Mouse (Mus musculus) forebrain, embryonic 16.5 days (tissue): ENCODE measurements at regions not wholly inside any gene's neighbourhood (a gene's known extent, or its start where the extent isn't known, plus 50 kb on each side); places are given as distances from the start of the nearest gene placed in this dataset.

Experiments
- ATAC-seq: fragments of 200-750 bp; cut with Nextera tagmentation; 2 replicates; pipeline ENCODE4 v1.8.0; 2017; ENCODE audit warnings: mild to moderate bottlenecking, moderate library complexity
- H3K27ac ChIP-seq: fragments of 300-500 bp; sonication (generic); 2 replicates; pipeline ENCODE4 v1.5.1; 2014; ENCODE audit warnings: low read length, control low read depth
- H3K27me3 ChIP-seq: fragments of 300-500 bp; sonication (generic); replicated peaks from 2 replicates; pipeline ENCODE4 v1.6.1; 2014; ENCODE audit warnings: low read length; ENCODE audit not compliant: control insufficient read depth, insufficient read depth
- H3K36me3 ChIP-seq: fragments of 300-500 bp; sonication (generic); 2 replicates; pipeline ENCODE4 v1.6.1; 2014; ENCODE audit not compliant: control insufficient read depth, insufficient read depth
- H3K4me1 ChIP-seq: fragments of 300-500 bp; sonication (generic); replicated peaks from 2 replicates; pipeline ENCODE4 v1.6.1; 2014; ENCODE audit warnings: low read length; ENCODE audit not compliant: control insufficient read depth, insufficient read depth
- H3K4me2 ChIP-seq: fragments of 300-500 bp; sonication (generic); 2 replicates; pipeline ENCODE4 v1.6.1; 2014; ENCODE audit warnings: mild to moderate bottlenecking, low read length, control low read depth
- H3K4me3 ChIP-seq: fragments of 300-500 bp; sonication (generic); replicated peaks from 2 replicates; pipeline ENCODE4 v1.5.1; 2014; ENCODE audit warnings: mild to moderate bottlenecking, low read length, control low read depth
- H3K9ac ChIP-seq: fragments of 300-500 bp; sonication (generic); replicated peaks from 2 replicates; pipeline ENCODE4 v1.6.1; 2014; ENCODE audit warnings: low read depth, low read length, control low read depth
- H3K9me3 ChIP-seq: fragments of 300-500 bp; sonication (generic); 2 replicates; pipeline ENCODE4 v1.6.1; 2016; ENCODE audit warnings: low read length; ENCODE audit not compliant: control insufficient read depth
- WGBS: fragments of 180-500 bp; shearing (Covaris S2); extraction: QIAGEN DNeasy Blood & Tissue Kit; methylation state at CpG from one replicate; pipeline ENCODE4 v1.1.7; 2014; 5-methylcytosine and 5-hydroxymethylcytosine counted together

DNA sequence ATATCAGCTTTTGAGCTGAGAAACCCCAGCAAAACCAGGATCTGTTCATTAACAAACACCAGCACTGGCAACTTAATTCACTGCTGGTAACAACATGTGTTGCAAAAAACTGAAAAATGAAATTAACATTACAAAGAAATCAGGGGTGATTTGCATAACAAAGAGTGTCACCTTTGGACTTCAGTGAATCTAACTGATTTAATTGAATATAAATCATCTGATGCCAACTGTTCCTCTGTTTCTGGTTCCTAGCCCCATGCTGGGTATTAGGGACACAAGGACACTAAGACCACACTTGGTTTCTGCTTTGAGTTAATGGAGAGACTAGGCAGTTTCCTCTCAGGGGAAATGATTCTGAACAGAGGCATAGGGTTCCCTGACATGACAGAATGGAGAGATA is 453.8 kb downstream of the Tmem132b start:
- ATAC-seq: no peak
- Histone ChIP-seq H3K36me3 (no peaks in the 10 kb centered on the region), H3K27me3 (no peaks in the 10 kb centered on the region), H3K4me1 (no peaks in the 10 kb centered on the region), H3K9me3 (no peaks in the 10 kb centered on the region), H3K4me2 (no peak overlapping the region), H3K27ac (no peak overlapping the region), H3K4me3 (no peak overlapping the region), H3K9ac (no peak overlapping the region)

GRCm38 (mm10) chr5:125997173-125997572 is 465.6 kb downstream of the Tmem132b start:
- peaks cover 3% of the 10 kb centered on the region; the same call in 1 of the 2 replicates for H3K9me3 ChIP-seq
- ATAC-seq: no peak
- H3K9ac ChIP-seq: no peak overlapping the region
- H3K36me3 ChIP-seq: no peaks in the 10 kb centered on the region
- no peak overlapping the region for H3K4me3 ChIP-seq
- no peak overlapping the region for H3K27ac ChIP-seq
- H3K4me2 ChIP-seq: no peak overlapping the region
- H3K4me1 ChIP-seq: peaks cover 3% of the 10 kb centered on the region
- 26% methylated on average over 8 of the region's 8 CpGs for WGBS
- H3K27me3 ChIP-seq: no peaks in the 10 kb centered on the region

- ATAC-seq: no peak
Measured at GRCm38 (mm10) chr5:126007871-126008270, 476.3 kb downstream of the Tmem132b start.

DNA sequence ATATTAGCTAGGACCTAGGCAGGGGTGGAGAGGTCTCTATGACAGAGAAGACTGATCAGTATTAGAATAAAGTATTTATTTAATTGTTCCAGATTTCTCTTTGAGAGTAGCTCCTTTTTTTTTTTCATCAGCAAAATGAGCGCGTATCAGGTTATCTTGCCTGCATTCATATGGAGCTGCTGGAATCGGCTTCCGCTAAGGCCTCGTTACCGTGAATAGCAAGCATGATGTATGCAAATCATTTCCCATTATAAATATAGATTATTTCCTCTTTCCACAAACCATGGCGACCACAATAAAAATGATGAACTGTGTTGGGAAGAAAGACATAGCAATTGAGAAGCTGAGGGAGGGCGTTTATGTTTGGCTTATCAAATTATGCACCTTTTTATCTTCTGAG is 476.7 kb downstream of the Tmem132b start:
- H3K27ac ChIP-seq: no peak overlapping the region
- H3K9ac ChIP-seq: no peak overlapping the region
- no peak for ATAC-seq
- no peaks in the 10 kb centered on the region for H3K9me3 ChIP-seq
- H3K36me3 ChIP-seq: no peaks in the 10 kb centered on the region
- no peaks in the 10 kb centered on the region for H3K27me3 ChIP-seq
- WGBS: 38% methylated on average over 8 of the region's 8 CpGs
- H3K4me1 ChIP-seq: peaks cover 9% of the 10 kb centered on the region
- H3K4me2 ChIP-seq: no peak overlapping the region
- no peak overlapping the region for H3K4me3 ChIP-seq

More at GRCm38 (mm10) chr5:126007871-126008270, 476.3 kb downstream of the Tmem132b start:
- Histone ChIP-seq H3K4me2 (no peak overlapping the region), H3K4me3 (no peak overlapping the region), H3K9me3 (no peaks in the 10 kb centered on the region), H3K27ac (no peak overlapping the region), H3K27me3 (no peaks in the 10 kb centered on the region), H3K9ac (no peak overlapping the region), H3K36me3 (no peaks in the 10 kb centered on the region), H3K4me1 (peaks cover 9% of the 10 kb centered on the region)
- WGBS: 48% methylated on average over 4 of the region's 4 CpGs

GRCm38 (mm10) chr5:126019781-126020180 is 488.2 kb downstream of the Tmem132b start:
- no peaks in the 10 kb centered on the region for H3K27me3 ChIP-seq
- no peak overlapping the region for H3K4me2 ChIP-seq
- 75% methylated on average over 8 of the region's 8 CpGs for WGBS
- H3K4me3 ChIP-seq: no peak overlapping the region
- H3K36me3 ChIP-seq: no peaks in the 10 kb centered on the region
- no peak overlapping the region for H3K9ac ChIP-seq
- no peak for ATAC-seq
- H3K4me1 ChIP-seq: no peaks in the 10 kb centered on the region
- H3K9me3 ChIP-seq: no peaks in the 10 kb centered on the region
- no peak overlapping the region for H3K27ac ChIP-seq

DNA sequence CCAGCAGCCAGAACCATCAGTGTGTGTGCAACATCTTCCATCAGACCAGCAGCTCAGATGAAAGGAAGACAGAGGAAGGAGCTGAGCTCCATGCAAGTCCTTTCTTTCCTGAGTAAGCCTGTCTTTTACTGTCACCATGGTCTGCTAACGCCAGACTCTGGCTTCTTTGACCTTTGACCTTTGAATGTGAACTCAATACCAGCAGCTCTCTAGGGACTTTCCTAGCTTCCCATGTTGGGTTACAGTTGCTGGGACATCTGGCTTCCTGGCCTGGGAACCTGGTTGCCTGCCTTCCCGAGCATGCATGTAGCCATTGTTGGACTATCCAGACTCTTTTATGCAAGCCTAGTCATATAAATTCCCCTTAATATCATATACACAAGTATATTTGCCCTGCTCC is 492.3 kb downstream of the Tmem132b start:
- no peaks in the 10 kb centered on the region for H3K4me1 ChIP-seq
- no peaks in the 10 kb centered on the region for H3K36me3 ChIP-seq
- no peak overlapping the region for H3K27ac ChIP-seq
- WGBS: 56% methylated on average over 2 of the region's 2 CpGs
- no peaks in the 10 kb centered on the region for H3K9me3 ChIP-seq
- no peak overlapping the region for H3K4me3 ChIP-seq
- H3K4me2 ChIP-seq: no peak overlapping the region
- no peaks in the 10 kb centered on the region for H3K27me3 ChIP-seq
- ATAC-seq: no peak
- no peak overlapping the region for H3K9ac ChIP-seq

GRCm38 (mm10) chr5:126034846-126035245 is 503.3 kb downstream of the Tmem132b start:
- Histone ChIP-seq H3K36me3 (no peaks in the 10 kb centered on the region), H3K4me1 (0 out of 2 replicates have a peak, but pooled peaks cover 6% of the 10 kb centered on the region), H3K9me3 (peaks cover 8% of the 10 kb centered on the region), H3K4me2 (no peak overlapping the region), H3K27ac (no peak overlapping the region), H3K9ac (no peak overlapping the region), H3K4me3 (no peak overlapping the region), H3K27me3 (no peaks in the 10 kb centered on the region)
- ATAC-seq: no peak
- 39% methylated on average over 1 of the region's 1 CpGs for WGBS

- Histone ChIP-seq H3K27me3 (no peaks in the 10 kb centered on the region), H3K4me2 (no peak overlapping the region), H3K9ac (no peak overlapping the region), H3K4me3 (no peak overlapping the region), H3K9me3 (peaks cover 8% of the 10 kb centered on the region), H3K27ac (no peak overlapping the region), H3K36me3 (no peaks in the 10 kb centered on the region), H3K4me1 (0 out of 2 replicates have a peak, but pooled peaks cover 6% of the 10 kb centered on the region)
- no peak for ATAC-seq
- 0% methylated on average over 1 of the region's 1 CpGs for WGBS
Measured at GRCm38 (mm10) chr5:126036686-126037085, 505.1 kb downstream of the Tmem132b start.

DNA sequence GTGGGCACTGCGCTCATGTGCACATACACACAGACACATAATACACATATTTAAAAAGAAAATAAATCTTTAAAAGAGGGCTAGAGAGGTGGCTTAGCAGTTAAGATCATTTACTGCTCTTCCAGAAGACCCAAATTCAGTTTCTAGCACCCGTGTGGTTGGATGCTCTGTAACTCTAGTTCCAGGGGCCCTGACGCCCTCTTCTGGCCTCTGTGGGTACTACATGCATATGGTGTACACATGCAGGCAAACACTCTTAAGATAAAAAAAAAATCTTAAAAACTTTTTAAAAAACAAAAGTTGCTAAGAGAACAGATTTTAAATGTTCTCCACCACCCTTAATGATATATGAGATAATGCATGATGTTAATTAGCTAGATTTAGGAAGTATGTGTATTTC is 514.2 kb downstream of the Tmem132b start:
- WGBS: 85% methylated on average over 3 of the region's 3 CpGs

GRCm38 (mm10) chr5:126063644-126064043 is 532.1 kb downstream of the Tmem132b start:
- Histone ChIP-seq H3K4me1 (no peaks in the 10 kb centered on the region), H3K9me3 (0 out of 2 replicates have a peak, but pooled peaks cover 2% of the 10 kb centered on the region), H3K9ac (no peak overlapping the region), H3K27me3 (no peaks in the 10 kb centered on the region), H3K4me3 (no peak overlapping the region), H3K36me3 (no peaks in the 10 kb centered on the region), H3K27ac (no peak overlapping the region), H3K4me2 (no peak overlapping the region)
- ATAC-seq: no peak

More for the DNA sequence above, 514.2 kb downstream of the Tmem132b start:
- H3K4me1 ChIP-seq: no peaks in the 10 kb centered on the region
- no peaks in the 10 kb centered on the region for H3K9me3 ChIP-seq
- no peak overlapping the region for H3K9ac ChIP-seq
- no peak for ATAC-seq
- H3K27ac ChIP-seq: no peak overlapping the region
- H3K4me3 ChIP-seq: no peak overlapping the region
- no peak overlapping the region for H3K4me2 ChIP-seq
- no peaks in the 10 kb centered on the region for H3K36me3 ChIP-seq
- H3K27me3 ChIP-seq: no peaks in the 10 kb centered on the region
